Mouse (Mus musculus) olfactory bulb, adult 2 months (tissue): ENCODE measurements around the gene U2surp.

ENCODE experiments used
- CTCF ChIP-seq: fragments of 200-500 bp; IDR thresholded peaks from 2 replicates; pipeline ENCODE4 v1.5.1; 2012; ENCODE audit warnings: low read depth, mild to moderate bottlenecking, low read length, moderate library complexity; ENCODE audit not compliant: insufficient read depth
- POLR2A ChIP-seq: fragments of 200-500 bp; IDR thresholded peaks from 2 replicates; pipeline ENCODE4 v1.6.1; 2012; ENCODE audit warnings: mild to moderate bottlenecking, low read depth, low read length, moderate library complexity; ENCODE audit not compliant: insufficient read depth

DNA sequence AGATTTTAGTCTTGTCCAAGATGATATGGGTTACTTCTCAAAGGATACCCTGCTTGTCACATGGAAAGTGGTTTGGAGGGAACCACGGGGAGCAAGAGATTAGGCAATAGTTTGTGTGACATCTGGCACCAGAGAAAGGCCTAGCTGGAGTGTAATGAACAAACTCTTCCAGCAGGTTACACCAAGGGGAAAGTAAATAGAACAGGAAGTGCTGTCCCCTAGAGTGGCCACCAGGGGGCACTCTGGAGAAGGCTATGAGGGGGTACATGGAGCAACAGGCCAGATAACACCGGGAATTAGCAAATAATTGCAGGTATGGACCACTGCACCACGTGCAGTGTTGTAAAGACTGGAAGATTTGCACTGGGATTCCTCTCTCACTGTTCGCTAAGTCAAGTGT lies 28.7 kb upstream of the U2surp start:
- TF ChIP-seq CTCF = no peak
- no peak for TF ChIP-seq POLR2A
